Mouse (Mus musculus) cerebellum, postnatal 36 days (tissue): ENCODE results near the gene Stk38.

ENCODE experiments used
- DNase-seq, 2 experiments: peaks; one replicate each; pipeline ENCODE4 v3.0.0; 2021 to 2022; ENCODE audit warnings: mixed read lengths in 2 of 2

The Stk38 gene

GRCm38 (mm10) chr17:28924957-28925595, 82.7 kb downstream of the Stk38 start:
- DNase-seq = no peak

- no peak for DNase-seq
Measured at GRCm38 (mm10) chr17:28922096-28922495, 85.7 kb downstream of the Stk38 start.

GRCm38 (mm10) chr17:28921086-28921485, 86.7 kb downstream of the Stk38 start:
- DNase-seq = no peak
